In the genomic region with DNA sequence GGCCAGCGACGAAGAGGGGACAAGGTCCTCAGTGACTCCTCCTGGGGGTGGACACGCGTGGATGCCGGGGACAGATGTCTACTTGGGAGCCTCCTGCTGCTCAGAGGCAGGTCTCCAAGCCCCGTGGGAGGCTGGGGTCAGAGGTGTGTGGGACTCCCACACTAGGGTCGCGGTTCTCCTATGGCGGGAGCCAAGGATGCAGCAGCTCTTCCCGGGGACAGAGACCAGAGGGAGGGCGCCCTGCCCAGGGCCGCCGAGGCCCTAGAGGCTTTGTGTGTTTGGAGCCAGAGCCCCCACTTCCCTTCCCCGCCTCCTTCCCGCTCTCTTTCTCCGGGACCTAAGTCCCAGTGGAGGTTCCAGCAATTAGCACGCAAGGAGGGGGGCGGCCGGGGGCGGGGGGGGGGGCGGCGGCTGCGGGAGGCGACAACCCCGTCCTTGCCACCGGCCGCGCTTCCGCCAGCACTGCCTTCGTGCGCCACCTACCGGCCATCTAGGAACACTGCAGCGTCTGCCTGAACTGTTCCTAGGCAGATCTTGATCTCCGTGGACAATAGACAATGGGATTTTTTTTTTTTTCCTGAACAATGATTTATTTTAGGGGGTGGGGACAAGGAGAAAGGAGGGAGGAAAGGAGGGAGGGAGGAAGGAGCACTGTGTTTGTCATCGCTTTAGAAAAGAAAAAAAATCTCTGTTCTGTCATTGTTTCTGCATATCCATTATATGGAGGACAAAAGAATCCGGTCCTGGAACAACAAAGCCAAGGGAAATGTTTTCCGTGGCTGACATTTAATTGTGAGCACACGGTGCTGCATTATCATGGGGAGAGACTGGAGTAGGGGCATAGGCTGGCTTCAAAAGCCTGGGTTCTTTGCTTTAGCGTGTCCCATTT, we compare ENCODE assay signal across 8 mouse cellular contexts.
A peak's percentile ranks its signal among the peaks of the same experiment; 100 is the strongest.
DNase-seq lines count a peak whose midpoint lies in the region; ATAC-seq lines count a peak whose summit lies in the region.

No protein-coding gene starts in this region.

- H3K27me3 ChIP-seq in embryonic facial prominence, embryonic 12.5 days: no peaks in the 10 kb centered on the region
- no peaks in the 10 kb centered on the region for H3K27me3 ChIP-seq in heart, embryonic 12.5 days (replicated peaks)
- H3K27me3 ChIP-seq in kidney, embryonic 15.5 days: no peaks in the 10 kb centered on the region
- H3K27me3 ChIP-seq in liver, embryonic 13.5 days: peaks cover 36% of the 10 kb centered on the region

- peak overlapping the region; percentile 57 for H3K4me2 ChIP-seq in embryonic facial prominence, embryonic 12.5 days (replicated peaks)
- H3K4me2 ChIP-seq in heart, embryonic 12.5 days: peak overlapping the region; percentile 87
- H3K4me2 ChIP-seq in kidney, embryonic 15.5 days: peak overlapping the region; percentile 82
- peak overlapping the region; percentile 68 for H3K4me2 ChIP-seq in liver, embryonic 13.5 days

- H3K4me1 ChIP-seq in embryonic facial prominence, embryonic 12.5 days: peaks cover 21% of the 10 kb centered on the region; the same call in 1 of the 2 replicates
- peaks cover 23% of the 10 kb centered on the region for H3K4me1 ChIP-seq in heart, embryonic 12.5 days (replicated peaks)
- peaks cover 31% of the 10 kb centered on the region for H3K4me1 ChIP-seq in kidney, embryonic 15.5 days
- H3K4me1 ChIP-seq in liver, embryonic 13.5 days (replicated peaks): peaks cover 18% of the 10 kb centered on the region

- peak overlapping the region; percentile 49 for H3K9ac ChIP-seq in embryonic facial prominence, embryonic 12.5 days
- H3K9ac ChIP-seq in heart, embryonic 12.5 days: peak overlapping the region; percentile 85
- H3K9ac ChIP-seq in kidney, embryonic 15.5 days: peak overlapping the region; percentile 59
- H3K9ac ChIP-seq in liver, embryonic 13.5 days: peak overlapping the region; percentile 57

- H3K36me3 ChIP-seq in embryonic facial prominence, embryonic 12.5 days: no peaks in the 10 kb centered on the region
- H3K36me3 ChIP-seq in heart, embryonic 12.5 days: no peaks in the 10 kb centered on the region
- H3K36me3 ChIP-seq in kidney, embryonic 15.5 days: no peaks in the 10 kb centered on the region
- no peaks in the 10 kb centered on the region for H3K36me3 ChIP-seq in liver, embryonic 13.5 days

- ATAC-seq in embryonic facial prominence, embryonic 12.5 days (ENCODE audit: insufficient number of reproducible peaks, insufficient read depth, low FRiP score, low TSS enrichment): peak; percentile 70
- ATAC-seq in heart, embryonic 12.5 days (ENCODE audit: insufficient number of reproducible peaks, low FRiP score): peak; percentile 64; the same call in 1 of the 2 replicates
- ATAC-seq in kidney, embryonic 15.5 days (replicated peaks; ENCODE audit: low FRiP score): peak; percentile 84
- ATAC-seq in liver, embryonic 13.5 days (ENCODE audit: low read depth): no peak

- DNase-seq in 416B (ENCODE audit: low read depth): peak; percentile 70
- peak; percentile 39 to 63 for DNase-seq in adrenal gland, postnatal 4 days (ENCODE audit: low spot score in 2 of 2)
- DNase-seq in liver, embryonic 13.5 days: peak; percentile 46
- DNase-seq in naive thymus-derived CD4-positive, alpha-beta T cell, adult 2 months (ENCODE audit: low read depth): peak; percentile 84
- DNase-seq in spleen, postnatal 4 days (ENCODE audit: low spot score in 2 of 2): peak; percentile 58 to 88

- no peaks in the 10 kb centered on the region for H3K9me3 ChIP-seq in embryonic facial prominence, embryonic 12.5 days
- no peaks in the 10 kb centered on the region for H3K9me3 ChIP-seq in heart, embryonic 12.5 days (replicated peaks)
- no peaks in the 10 kb centered on the region for H3K9me3 ChIP-seq in kidney, embryonic 15.5 days (replicated peaks)
- no peaks in the 10 kb centered on the region for H3K9me3 ChIP-seq in liver, embryonic 13.5 days (replicated peaks)

- 5% methylated on average over 33 of the region's 39 CpGs for whole genome bisulfite sequencing in embryonic facial prominence, embryonic 12.5 days
- 4% methylated on average over 36 of the region's 39 CpGs for WGBS in heart, embryonic 12.5 days
- WGBS in kidney, embryonic 15.5 days: 3% methylated on average over 36 of the region's 39 CpGs
- 8% methylated on average over 34 of the region's 39 CpGs for WGBS in liver, embryonic 13.5 days (ENCODE audit: insufficient replicate concordance)

- peak overlapping the region; percentile 32 for H3K4me3 ChIP-seq in embryonic facial prominence, embryonic 12.5 days
- H3K4me3 ChIP-seq in heart, embryonic 12.5 days: peak overlapping the region; percentile 56
- H3K4me3 ChIP-seq in kidney, embryonic 15.5 days (replicated peaks): peak overlapping the region; percentile 47
- H3K4me3 ChIP-seq in liver, embryonic 13.5 days (replicated peaks): peak overlapping the region; percentile 43

- H3K27ac ChIP-seq in embryonic facial prominence, embryonic 12.5 days: 0 out of 2 replicates have a peak overlapping the region, but pooled peaks have one; percentile 0
- no peak overlapping the region for H3K27ac ChIP-seq in heart, embryonic 12.5 days (ENCODE audit: poor library complexity, severe bottlenecking)
- peak overlapping the region; percentile 77 for H3K27ac ChIP-seq in kidney, embryonic 15.5 days
- H3K27ac ChIP-seq in liver, embryonic 13.5 days: no peak overlapping the region

Comparison
In these comparisons a context has a peak if more than half of its experiments do, and no peak if none do; other contexts are left out.
1. H3K27ac ChIP-seq: peak in embryonic facial prominence, embryonic 12.5 days (single experiment) and kidney, embryonic 15.5 days (single experiment); none in heart, embryonic 12.5 days (single experiment) and liver, embryonic 13.5 days (single experiment).
2. Peak in every context shown above with its lines, with median percentiles within 50 percentile points of each other: DNase-seq, H3K4me2 ChIP-seq, H3K4me3 ChIP-seq and H3K9ac ChIP-seq.